Mouse (Mus musculus) cerebellum, adult 18-20 months (tissue): ENCODE data around the gene Fa2h.
"Not testable (repeated sequence)": the region's sequence is repeated elsewhere in the genome, so short reads cannot be mapped to it uniquely, and the experiment has no call there.

Source experiments
- DNase-seq, 2 experiments: peaks; one replicate each; pipeline ENCODE4 v3.0.0; 2021

The Fa2h gene

DNA sequence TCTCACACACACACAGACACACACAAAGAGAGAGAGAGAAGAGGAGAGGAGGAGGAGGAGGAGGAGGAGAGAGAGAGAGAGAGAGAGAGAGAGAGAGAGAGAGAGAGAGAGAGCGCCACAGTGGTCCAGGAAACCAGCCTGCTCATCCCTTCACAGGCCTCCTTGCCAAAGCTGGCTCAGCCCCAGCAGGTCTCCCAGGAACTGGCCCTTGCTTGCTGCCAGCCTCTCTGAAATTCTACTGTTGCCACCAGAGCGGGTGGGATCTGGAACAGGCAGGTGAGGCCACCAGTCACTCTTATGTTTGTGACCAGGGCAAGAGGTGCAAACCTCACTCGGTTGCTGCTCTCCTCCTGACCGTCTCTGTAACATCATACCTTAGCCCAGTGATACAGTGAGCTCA lies 36.2 kb downstream of the Fa2h start:
- DNase-seq: peak; percentile 57 to 63

DNA sequence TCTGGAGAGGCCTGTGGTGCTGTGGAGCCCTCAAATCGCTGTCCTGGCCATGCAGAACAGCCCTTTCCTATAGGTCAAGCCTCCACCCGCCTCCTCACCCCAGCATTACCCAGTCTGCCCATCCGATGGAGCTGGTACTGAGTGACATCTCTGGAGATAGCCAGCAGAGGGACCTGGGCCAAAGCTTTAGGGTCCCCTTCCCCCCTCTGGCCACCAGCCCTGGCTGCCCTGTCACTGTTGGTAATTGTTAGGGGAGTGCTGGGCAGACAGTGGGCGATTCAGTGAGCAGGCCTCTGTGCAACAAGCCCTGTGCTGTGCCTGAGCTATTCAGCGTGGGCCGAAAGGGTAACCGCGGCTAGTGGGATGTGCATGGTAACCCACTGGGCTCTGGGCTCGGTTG lies 40.1 kb downstream of the Fa2h start:
- DNase-seq: peak; percentile 20 to 33

- no peak for DNase-seq
Measured at GRCm38 (mm10) chr8:111352289-111352688, 41.3 kb downstream of the Fa2h start.

- no peak for DNase-seq
Measured at GRCm38 (mm10) chr8:111350577-111350976, 43.0 kb downstream of the Fa2h start.

DNA sequence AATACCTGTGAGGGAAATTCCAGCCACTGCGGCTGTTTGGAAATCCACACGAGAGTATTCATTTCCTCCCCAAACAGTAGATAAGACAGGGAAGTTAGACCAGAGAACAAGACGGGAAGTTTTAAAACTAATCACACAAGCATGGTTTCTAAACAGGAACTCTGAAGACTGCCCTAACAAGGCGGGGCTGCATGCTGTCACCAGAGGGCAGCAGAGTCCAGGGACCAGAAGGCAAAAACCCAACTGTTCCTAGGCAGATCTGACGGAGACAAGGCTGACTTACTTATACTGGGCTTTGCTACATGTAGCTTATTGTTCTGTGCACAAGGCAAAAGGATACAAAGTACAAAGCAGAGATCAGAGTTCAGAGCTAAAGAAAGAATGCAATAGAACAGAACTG lies 50.4 kb downstream of the Fa2h start:
- peak; percentile 82 to 84 for DNase-seq

- DNase-seq: no peak
Measured at GRCm38 (mm10) chr8:111340186-111340585, 53.4 kb downstream of the Fa2h start.

DNA sequence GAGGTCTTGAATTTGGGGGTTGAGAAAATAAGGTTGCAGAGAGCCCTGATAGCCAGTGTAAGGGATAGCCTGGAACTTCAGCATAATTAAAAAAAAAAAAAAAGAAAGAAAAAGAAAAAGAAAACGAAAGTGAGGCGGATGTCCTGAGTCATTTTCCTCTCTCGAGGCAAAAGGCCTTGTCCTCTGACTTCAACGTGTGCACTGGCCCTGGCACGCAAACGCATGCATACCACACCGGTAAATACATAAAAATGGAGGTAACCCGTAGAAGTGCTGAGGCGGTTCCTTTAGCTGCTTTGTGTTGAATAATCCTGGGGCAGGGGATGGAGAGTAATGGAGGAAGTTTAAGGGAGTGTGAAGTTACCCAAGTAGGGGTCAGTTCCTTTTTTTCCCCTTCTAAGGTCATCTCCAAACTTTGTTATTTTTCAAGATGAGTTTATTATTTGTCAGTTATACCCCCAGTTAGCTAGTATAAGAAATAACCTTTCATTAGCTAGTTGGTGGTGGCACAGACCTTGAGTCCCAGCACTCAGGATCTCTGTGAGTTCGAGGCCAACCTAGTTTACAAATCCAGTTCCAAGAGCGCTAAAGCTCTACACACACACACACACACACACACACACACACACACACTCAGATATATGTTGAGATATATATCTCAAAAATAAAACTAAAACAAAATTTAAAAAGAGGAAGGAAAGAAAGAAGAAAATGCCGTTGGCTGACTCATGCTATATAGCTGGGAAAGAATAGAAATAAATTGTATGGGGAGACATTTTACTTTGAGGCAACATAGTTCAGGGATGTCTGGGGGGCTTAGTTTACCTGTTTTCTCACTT lies 55.0 kb downstream of the Fa2h start:
- DNase-seq: no peak

- peak; percentile 15 to 19 for DNase-seq
Measured at GRCm38 (mm10) chr8:111337890-111338347, 55.7 kb downstream of the Fa2h start, which contains the start of gene Mlkl. Gene Mlkl, minus strand, starts transcription at chr8:111338177.

DNA sequence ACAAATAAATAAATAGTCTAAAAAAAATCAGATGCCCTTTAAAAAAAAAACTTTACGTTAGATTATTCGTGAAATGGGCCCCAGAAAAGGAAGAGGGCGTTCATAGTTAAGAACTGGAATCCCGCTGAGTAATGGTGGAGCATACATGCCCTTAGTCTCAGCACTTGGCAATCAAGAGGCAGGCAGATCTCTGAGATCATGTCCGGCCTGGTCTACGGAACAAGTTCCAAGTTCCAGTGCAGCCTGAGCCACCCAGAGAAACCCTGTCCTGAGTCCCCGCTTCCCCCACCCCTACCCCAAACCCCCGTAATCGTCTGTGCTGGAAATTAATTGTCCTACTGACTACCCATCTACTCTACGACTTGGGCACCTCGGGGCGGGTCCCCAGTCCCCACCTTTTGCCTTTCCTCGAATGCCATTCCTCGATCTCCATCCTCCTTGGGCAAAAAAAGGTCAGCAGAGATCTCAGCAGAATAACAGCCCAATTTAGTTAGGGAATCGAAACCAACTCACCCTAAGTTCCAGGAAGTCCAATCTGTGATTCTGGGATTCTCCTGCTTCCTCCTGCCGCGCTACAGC lies 56.2 kb downstream of the Fa2h start:
- DNase-seq: no peak

GRCm38 (mm10) chr8:111336692-111337091 lies 56.9 kb downstream of the Fa2h start:
- DNase-seq: no peak

DNA sequence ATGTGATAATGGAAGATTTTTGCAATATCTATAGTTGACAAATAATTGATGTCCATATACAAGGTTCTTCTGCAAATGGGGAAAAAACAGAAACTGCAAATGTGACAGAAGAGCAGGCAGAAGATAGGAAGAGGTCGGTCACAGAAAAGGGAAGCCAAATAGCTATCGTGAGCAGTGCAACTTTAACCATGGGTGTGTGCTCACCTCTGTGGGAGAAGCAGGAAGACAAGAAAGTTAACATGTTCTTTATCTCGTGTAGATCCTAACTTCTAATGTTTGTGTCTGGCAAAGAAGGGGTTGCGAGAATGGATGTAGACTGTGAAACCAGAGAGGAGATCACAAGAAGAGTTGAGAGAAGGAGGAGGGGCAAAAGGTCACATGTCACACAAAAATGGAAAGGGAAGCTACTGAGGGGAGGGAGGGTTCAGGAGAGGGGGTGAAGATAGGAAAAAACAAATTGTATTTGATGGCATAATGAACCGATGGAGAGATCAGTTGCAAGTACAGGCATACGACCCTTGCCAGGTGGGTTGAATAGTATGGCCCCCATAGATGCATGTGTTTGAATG lies 68.3 kb downstream of the Fa2h start:
- DNase-seq: no peak

GRCm38 (mm10) chr8:111314729-111315128 lies 78.9 kb downstream of the Fa2h start:
- no peak for DNase-seq

DNA sequence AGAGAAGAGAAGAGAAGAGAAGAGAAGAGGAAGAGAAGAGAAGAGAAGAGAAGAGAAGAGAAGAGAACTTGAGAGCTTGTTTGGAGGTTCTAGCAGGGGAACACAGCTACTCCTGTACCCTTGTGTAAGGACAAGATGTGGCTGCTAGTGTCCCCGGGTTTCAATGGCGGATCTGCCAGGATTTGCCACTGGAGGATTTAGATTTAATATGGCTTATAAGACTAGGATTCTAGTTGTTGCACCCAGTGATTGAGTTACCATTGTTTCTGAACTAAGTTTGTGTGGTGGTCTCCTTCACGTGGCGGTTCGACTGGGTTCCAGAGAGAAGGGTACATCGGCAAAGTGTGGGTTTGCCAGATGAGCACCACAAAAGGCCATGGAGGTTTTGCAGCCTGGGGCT lies 79.7 kb downstream of the Fa2h start:
- not testable (repeated sequence) for DNase-seq

GRCm38 (mm10) chr8:111312758-111313162 lies 80.9 kb downstream of the Fa2h start:
- DNase-seq: no peak

DNA sequence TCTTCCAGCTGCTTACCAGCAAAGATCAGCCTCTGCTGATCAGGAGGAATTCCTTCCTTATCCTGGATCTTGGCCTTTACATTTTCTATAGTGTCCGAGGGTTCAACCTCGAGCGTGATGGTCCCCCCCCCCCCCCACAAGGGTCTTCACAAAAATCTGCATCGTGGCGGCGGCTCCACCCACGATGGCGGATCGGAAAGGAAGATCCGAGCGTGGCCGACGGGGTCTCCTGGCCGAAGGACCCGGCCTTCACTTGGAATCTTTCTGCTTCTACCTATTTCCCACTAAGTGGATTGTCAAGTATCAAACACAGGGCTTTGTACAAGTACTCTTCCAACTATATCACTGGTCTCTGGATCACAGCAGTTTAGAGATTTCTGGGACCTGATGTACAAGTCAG lies 83.6 kb downstream of the Fa2h start:
- not testable (repeated sequence) for DNase-seq

GRCm38 (mm10) chr8:111305031-111305730 lies 88.4 kb downstream of the Fa2h start:
- DNase-seq: peak; percentile 12 to 17

- no peak for DNase-seq
Measured at GRCm38 (mm10) chr8:111304359-111304758, 89.3 kb downstream of the Fa2h start.

DNA sequence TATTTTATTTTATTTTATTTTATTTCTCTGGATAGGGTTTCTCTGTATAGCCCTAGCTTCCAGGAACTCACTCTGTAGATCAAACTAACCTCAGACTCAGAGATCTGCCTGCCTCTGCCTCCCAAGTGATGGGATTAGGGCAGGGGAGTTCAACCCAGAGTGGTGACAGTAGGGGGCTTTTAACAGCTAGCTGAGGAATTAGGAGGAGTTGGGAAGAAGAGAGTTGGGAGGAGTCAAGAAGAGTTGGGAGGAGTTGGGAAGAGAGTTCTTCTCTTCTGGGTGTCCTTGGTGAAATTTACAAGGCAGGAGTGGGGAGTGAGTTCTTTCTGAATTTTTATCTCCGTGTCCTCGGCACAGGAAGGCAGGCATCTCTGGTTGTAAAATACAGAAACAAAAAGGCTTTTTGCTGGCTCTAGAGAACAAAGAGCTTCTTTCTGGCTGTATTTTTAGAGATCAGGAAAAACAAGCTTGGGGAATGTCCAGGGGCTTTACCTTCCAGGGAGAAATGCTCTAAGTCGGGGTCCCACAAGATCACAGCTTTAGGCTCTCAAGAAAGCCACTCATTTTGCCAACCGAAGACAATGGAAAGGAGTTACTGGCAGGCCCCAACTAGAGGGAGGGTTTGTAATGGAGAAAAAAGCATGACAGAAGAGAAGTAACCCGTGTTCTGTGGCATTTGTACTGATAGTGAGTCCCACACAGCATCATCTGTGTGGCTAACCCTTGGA lies 90.4 kb downstream of the Fa2h start:
- DNase-seq: not testable (repeated sequence)

- peak; percentile 15 to 23 for DNase-seq
Measured at GRCm38 (mm10) chr8:111300597-111301546, 92.8 kb downstream of the Fa2h start.

- DNase-seq: peak; percentile 95 to 97
Measured at GRCm38 (mm10) chr8:111299821-111300568, 93.6 kb downstream of the Fa2h start, which contains the start of gene Rfwd3. Gene Rfwd3, minus strand, starts transcription at chr8:111300222.
